Mouse (Mus musculus) intestine, embryonic 14.5 days (tissue): Measurements from ENCODE around the gene Gstp3. TPM values are rescaled to one million over a fixed set of nuclear protein-coding genes. Genes with fewer than 3 reads are reported as not detected.
A peak's percentile ranks its signal among the peaks of the same experiment; 100 is the strongest.

Source experiments
- ATAC-seq: fragments of 200-750 bp; cut with Nextera tagmentation; replicated peaks from 2 replicates; pipeline ENCODE4 v1.8.0; 2017; ENCODE audit warnings: low read depth, moderate number of reproducible peaks, moderate TSS enrichment, moderate library complexity; ENCODE audit not compliant: low FRiP score, low TSS enrichment
- DNase-seq: peaks from one replicate; pipeline ENCODE4 v3.0.0-alpha.2; 2018; ENCODE audit warnings: low spot score
- H3K27ac ChIP-seq: fragments of 300-500 bp; sonication (generic); 2 replicates; pipeline ENCODE4 v1.5.1; 2014; ENCODE audit warnings: low read depth, mild to moderate bottlenecking, control low read depth
- H3K27me3 ChIP-seq: fragments of 300-500 bp; sonication (generic); replicated peaks from 2 replicates; pipeline ENCODE4 v1.6.1; 2014; ENCODE audit warnings: low read length, control low read depth; ENCODE audit not compliant: control insufficient read depth, insufficient read depth
- H3K36me3 ChIP-seq: fragments of 300-500 bp; sonication (generic); 2 replicates; pipeline ENCODE4 v1.6.1; 2014; ENCODE audit warnings: low read length, control low read depth; ENCODE audit not compliant: control insufficient read depth, insufficient read depth
- H3K4me1 ChIP-seq: fragments of 300-500 bp; sonication (generic); replicated peaks from 2 replicates; pipeline ENCODE4 v1.6.1; 2014; ENCODE audit warnings: low read length, control low read depth, mixed read lengths; ENCODE audit not compliant: control insufficient read depth, insufficient read depth
- H3K4me2 ChIP-seq: fragments of 300-500 bp; sonication (generic); 2 replicates; pipeline ENCODE4 v1.6.1; 2014; ENCODE audit warnings: low read length
- H3K4me3 ChIP-seq: fragments of 300-500 bp; sonication (generic); 2 replicates; pipeline ENCODE4 v1.5.1; 2014; ENCODE audit warnings: low read depth, low read length, control low read depth, mixed read lengths
- H3K9ac ChIP-seq: fragments of 300-500 bp; sonication (generic); 2 replicates; pipeline ENCODE4 v1.6.1; 2014; ENCODE audit warnings: mild to moderate bottlenecking, low read length
- H3K9me3 ChIP-seq: fragments of 300-500 bp; sonication (generic); 2 replicates; pipeline ENCODE4 v1.6.1; 2016; ENCODE audit warnings: low read length, control low read depth; ENCODE audit not compliant: control insufficient read depth
- WGBS: fragments of 180-500 bp; shearing (Covaris S2); extraction: QIAGEN DNeasy Blood & Tissue Kit; methylation state at CpG from one replicate; pipeline ENCODE4 v1.1.7; 2014; 5-methylcytosine and 5-hydroxymethylcytosine counted together
- polyA plus RNA-seq: library from polyadenylated mRNA; unstranded; fragments of >200 nt; fragmentation: Nextera tagmentation; extraction: Ambion mirVana; gene quantifications from 2 replicates; pipeline ENCODE4 v1.2.1, GENCODE M21; 2014

Gstp3 gene
- polyA plus RNA-seq, 1 experiment from 2014 or later: 1.3 TPM

GRCm38 (mm10) chr19:4033742-4034141 lies 25.6 kb downstream of the Gstp3 start:
- Histone ChIP-seq H3K4me3 (no peak overlapping the region), H3K4me2 (no peak overlapping the region), H3K36me3 (peaks cover 5% of the 10 kb centered on the region; the same call in 1 of the 2 replicates), H3K27me3 (no peaks in the 10 kb centered on the region), H3K4me1 (peaks cover 12% of the 10 kb centered on the region; the same call in 1 of the 2 replicates), H3K9me3 (no peaks in the 10 kb centered on the region), H3K9ac (no peak overlapping the region), H3K27ac (peak overlapping the region; percentile 25; the same call in 1 of the 2 replicates)
- DNase-seq (no peak), ATAC-seq (no peak)
- WGBS: 61% methylated on average over 5 of the region's 5 CpGs

- WGBS: 74% methylated on average over 3 of the region's 3 CpGs
- Histone ChIP-seq H3K36me3 (peaks cover 5% of the 10 kb centered on the region; the same call in 1 of the 2 replicates), H3K4me1 (peaks cover 10% of the 10 kb centered on the region; the same call in 1 of the 2 replicates), H3K9me3 (no peaks in the 10 kb centered on the region), H3K27me3 (no peaks in the 10 kb centered on the region), H3K9ac (no peak overlapping the region), H3K27ac (0 out of 2 replicates have a peak overlapping the region, but pooled peaks have one; percentile 25), H3K4me3 (no peak overlapping the region), H3K4me2 (no peak overlapping the region)
- ATAC-seq: no peak
- no peak for DNase-seq
Observed at GRCm38 (mm10) chr19:4033298-4033697, 26.1 kb downstream of the Gstp3 start.

GRCm38 (mm10) chr19:4032668-4033067 lies 26.7 kb downstream of the Gstp3 start:
- H3K4me2 ChIP-seq: no peak overlapping the region
- H3K36me3 ChIP-seq: peaks cover 5% of the 10 kb centered on the region; the same call in 1 of the 2 replicates
- no peak for DNase-seq
- H3K4me3 ChIP-seq: no peak overlapping the region
- no peak for ATAC-seq
- H3K4me1 ChIP-seq: peaks cover 8% of the 10 kb centered on the region; the same call in 1 of the 2 replicates
- WGBS: 64% methylated on average over 7 of the region's 7 CpGs
- no peaks in the 10 kb centered on the region for H3K9me3 ChIP-seq
- H3K27ac ChIP-seq: no peak overlapping the region; the same call in 1 of the 2 replicates
- no peak overlapping the region for H3K9ac ChIP-seq
- H3K27me3 ChIP-seq: no peaks in the 10 kb centered on the region

GRCm38 (mm10) chr19:4027576-4027975 lies 31.8 kb downstream of the Gstp3 start:
- ATAC-seq (no peak), DNase-seq (no peak)
- H3K4me3 ChIP-seq: no peak overlapping the region
- no peaks in the 10 kb centered on the region for H3K27me3 ChIP-seq
- no peak overlapping the region for H3K4me2 ChIP-seq
- H3K9me3 ChIP-seq: no peaks in the 10 kb centered on the region
- no peak overlapping the region for H3K9ac ChIP-seq
- H3K36me3 ChIP-seq: no peaks in the 10 kb centered on the region
- H3K4me1 ChIP-seq: no peaks in the 10 kb centered on the region
- H3K27ac ChIP-seq: no peak overlapping the region

- DNase-seq (no peak), ATAC-seq (no peak)
- Histone ChIP-seq H3K9me3 (no peaks in the 10 kb centered on the region), H3K9ac (no peak overlapping the region), H3K4me3 (no peak overlapping the region), H3K36me3 (no peaks in the 10 kb centered on the region), H3K4me1 (peaks cover 4% of the 10 kb centered on the region; the same call in 1 of the 2 replicates), H3K27ac (no peak overlapping the region), H3K4me2 (no peak overlapping the region), H3K27me3 (no peaks in the 10 kb centered on the region)
- 69% methylated on average over 7 of the region's 7 CpGs for WGBS
Observed at GRCm38 (mm10) chr19:4023185-4023584, 36.2 kb downstream of the Gstp3 start.

- Histone ChIP-seq H3K27ac (no peak overlapping the region), H3K9ac (no peak overlapping the region), H3K4me2 (no peak overlapping the region)
Observed at GRCm38 (mm10) chr19:4018743-4019583, 40.4 kb downstream of the Gstp3 start.

GRCm38 (mm10) chr19:4017921-4018587 lies 41.3 kb downstream of the Gstp3 start:
- H3K4me2 ChIP-seq: no peak overlapping the region
- 67% methylated on average over 10 of the region's 10 CpGs for WGBS
- ATAC-seq: no peak
- H3K9ac ChIP-seq: no peak overlapping the region
- H3K4me3 ChIP-seq: no peak overlapping the region
- H3K36me3 ChIP-seq: no peaks in the 10 kb centered on the region
- no peaks in the 10 kb centered on the region for H3K9me3 ChIP-seq
- no peaks in the 10 kb centered on the region for H3K27me3 ChIP-seq
- DNase-seq: no peak
- no peak overlapping the region for H3K27ac ChIP-seq
- H3K4me1 ChIP-seq: peaks cover 4% of the 10 kb centered on the region; the same call in 1 of the 2 replicates

More at GRCm38 (mm10) chr19:4018743-4019583, 40.4 kb downstream of the Gstp3 start:
- 31% methylated on average over 18 of the region's 18 CpGs for WGBS
- Histone ChIP-seq H3K4me3 (no peak overlapping the region), H3K4me1 (peaks cover 4% of the 10 kb centered on the region; the same call in 1 of the 2 replicates), H3K9me3 (no peaks in the 10 kb centered on the region), H3K27me3 (no peaks in the 10 kb centered on the region), H3K36me3 (no peaks in the 10 kb centered on the region)
- peak; percentile 74 for DNase-seq
- ATAC-seq: peak; percentile 77

GRCm38 (mm10) chr19:4015635-4016034 lies 43.7 kb downstream of the Gstp3 start:
- WGBS: 63% methylated on average over 5 of the region's 5 CpGs
- Histone ChIP-seq H3K27ac (no peak overlapping the region), H3K9ac (no peak overlapping the region)

More at GRCm38 (mm10) chr19:4015635-4016034, 43.7 kb downstream of the Gstp3 start:
- H3K9me3 ChIP-seq: no peaks in the 10 kb centered on the region
- DNase-seq: no peak
- H3K27me3 ChIP-seq: no peaks in the 10 kb centered on the region
- no peak for ATAC-seq
- no peak overlapping the region for H3K4me3 ChIP-seq
- no peaks in the 10 kb centered on the region; the same call in 1 of the 2 replicates for H3K36me3 ChIP-seq
- H3K4me1 ChIP-seq: peaks cover 14% of the 10 kb centered on the region
- H3K4me2 ChIP-seq: no peak overlapping the region
